Mouse (Mus musculus): ENCODE results near the gene Rufy4. TPM values are rescaled to one million over a fixed set of nuclear protein-coding genes. Genes with fewer than 3 reads are reported as not detected.

Gene Rufy4
- polyA plus RNA-seq (2012; ENCODE audit: low replicate concordance) = 0.43 and 0.79 TPM in 2 replicates

GRCm38 (mm10) chr1:74124991-74125552 is at the start of gene Rufy4:
Gene Rufy4, plus strand, starts transcription at chr1:74125541.

GRCm38 (mm10) chr1:74124021-74124981 is 1.0 kb upstream of the Rufy4 start, which contains the start of gene Tns1:
Gene Tns1, minus strand, starts transcription at chr1:74124449.

GRCm38 (mm10) chr1:74153461-74154184 is 28.3 kb downstream of the Rufy4 start, which contains the start of gene Cxcr2:
Gene Cxcr2, plus strand, starts transcription at chr1:74153989.

GRCm38 (mm10) chr1:74194445-74194844 is 69.1 kb downstream of the Rufy4 start, which contains the start of gene Cxcr1:
Gene Cxcr1, minus strand, starts transcription at chr1:74194631.

Other genes starting within 250 kb of the Rufy4 start
- gene Tns1, start 1.1 kb upstream of the Rufy4 start, polyA plus RNA-seq (2012; ENCODE audit: low replicate concordance) = 38.2 and 54.2 TPM in 2 replicates
- 7.7 and 9.4 TPM in 2 replicates for gene Cxcr2, start 28.4 kb downstream of the Rufy4 start, polyA plus RNA-seq (2012; ENCODE audit: low replicate concordance)
- not detected in 2 replicates for gene Cxcr1, start 69.1 kb downstream of the Rufy4 start, polyA plus RNA-seq (2012; ENCODE audit: low replicate concordance)
- gene Arpc2, start 110.5 kb downstream of the Rufy4 start, polyA plus RNA-seq (2012; ENCODE audit: low replicate concordance) = 565 and 1,536 TPM in 2 replicates
- 0.26 TPM in 1 of 2 replicates, not detected in the other for gene Gpbar1, start 153.0 kb downstream of the Rufy4 start, polyA plus RNA-seq (2012; ENCODE audit: low replicate concordance)
- gene Aamp, start 159.2 kb downstream of the Rufy4 start, polyA plus RNA-seq (2012; ENCODE audit: low replicate concordance) = 193 and 275 TPM in 2 replicates
- 82.5 and 148 TPM in 2 replicates for gene Pnkd, start 159.4 kb downstream of the Rufy4 start, polyA plus RNA-seq (2012; ENCODE audit: low replicate concordance)
- gene Tmbim1, start 180.1 kb downstream of the Rufy4 start, polyA plus RNA-seq (2012; ENCODE audit: low replicate concordance) = 74.4 and 110 TPM in 2 replicates
- 0.21 TPM in 1 of 2 replicates, not detected in the other for gene Catip, start 236.6 kb downstream of the Rufy4 start, polyA plus RNA-seq (2012; ENCODE audit: low replicate concordance)
- 164 and 251 TPM in 2 replicates for gene Slc11a1, start 249.7 kb downstream of the Rufy4 start, polyA plus RNA-seq (2012; ENCODE audit: low replicate concordance)